Mouse (Mus musculus) heart, embryonic 12.5 days (tissue): ENCODE measurements around the gene Sfxn3. TPM values are rescaled to one million over a fixed set of nuclear protein-coding genes. Genes with fewer than 3 reads are reported as not detected.

Source experiments
- polyA plus RNA-seq: library from polyadenylated mRNA; unstranded; fragments of >200 nt; fragmentation: Nextera tagmentation; extraction: Ambion mirVana; gene quantifications from 2 replicates; pipeline ENCODE4 v1.2.1, GENCODE M21; 2016

Sfxn3 gene
- polyA plus RNA-seq, 1 experiment from 2014 or later = 20.4 TPM

Other genes with a start within 250 kb of the Sfxn3 start
- 51.4 and 52.3 TPM in 2 replicates for gene Slf2, start 116.4 kb upstream of the Sfxn3 start, polyA plus RNA-seq
- gene Sema4g, start 58.4 kb upstream of the Sfxn3 start, polyA plus RNA-seq = 0.91 and 1.0 TPM in 2 replicates
- 19.2 and 19.5 TPM in 2 replicates for gene Twnk, start 41.8 kb upstream of the Sfxn3 start, polyA plus RNA-seq
- gene Mrpl43, start 41.1 kb upstream of the Sfxn3 start, polyA plus RNA-seq = 60.1 and 66.8 TPM in 2 replicates
- gene Lzts2, start 33.1 kb upstream of the Sfxn3 start, polyA plus RNA-seq = 58.3 and 58.5 TPM in 2 replicates
- gene Pdzd7, start 1.8 kb upstream of the Sfxn3 start, polyA plus RNA-seq = 0.09 and 0.18 TPM in 2 replicates
- gene Kazald1, start 27.7 kb downstream of the Sfxn3 start, polyA plus RNA-seq = 2.9 and 3.0 TPM in 2 replicates
- 0.40 and 0.50 TPM in 2 replicates for gene Tlx1, start 103.2 kb downstream of the Sfxn3 start, polyA plus RNA-seq
- not detected in 2 replicates for gene Lbx1, start 188.3 kb downstream of the Sfxn3 start, polyA plus RNA-seq